Mouse (Mus musculus) midbrain, embryonic 14.5 days (tissue): ENCODE measurements around the gene Rap2a. TPM values are rescaled to one million over a fixed set of nuclear protein-coding genes. Genes with fewer than 3 reads are reported as not detected.

Experiments
- ATAC-seq: fragments of 200-750 bp; cut with Nextera tagmentation; 2 replicates; pipeline ENCODE4 v1.8.0; 2017; ENCODE audit warnings: moderate number of reproducible peaks, moderate library complexity; ENCODE audit not compliant: low FRiP score, low TSS enrichment
- DNase-seq: peaks from one replicate; pipeline ENCODE4 v3.0.0-alpha.2; 2015
- H3K27ac ChIP-seq: fragments of 300-500 bp; sonication (generic); replicated peaks from 2 replicates; pipeline ENCODE4 v1.5.1; 2014; ENCODE audit warnings: mild to moderate bottlenecking, low read depth, low read length, moderate library complexity
- H3K27me3 ChIP-seq: fragments of 300-500 bp; sonication (generic); 2 replicates; pipeline ENCODE4 v1.6.1; 2014; ENCODE audit warnings: low read length, control low read depth, mixed read lengths; ENCODE audit not compliant: control insufficient read depth, insufficient read depth
- H3K36me3 ChIP-seq: fragments of 300-500 bp; sonication (generic); 2 replicates; pipeline ENCODE4 v1.6.1; 2014; ENCODE audit warnings: low read length, control low read depth; ENCODE audit not compliant: control insufficient read depth, insufficient read depth
- H3K4me1 ChIP-seq: fragments of 300-500 bp; sonication (generic); 2 replicates; pipeline ENCODE4 v1.6.1; 2014; ENCODE audit warnings: mild to moderate bottlenecking, antibody characterized with exemption, low read length, control low read depth; ENCODE audit not compliant: control insufficient read depth, insufficient read depth
- H3K4me2 ChIP-seq: fragments of 300-500 bp; sonication (generic); 2 replicates; pipeline ENCODE4 v1.6.1; 2014; ENCODE audit warnings: mild to moderate bottlenecking, low read length, moderate library complexity
- H3K4me3 ChIP-seq: fragments of 300-500 bp; sonication (generic); replicated peaks from 2 replicates; pipeline ENCODE4 v1.5.1; 2014; ENCODE audit warnings: low read depth, low read length
- H3K9ac ChIP-seq: fragments of 300-500 bp; sonication (generic); replicated peaks from 2 replicates; pipeline ENCODE4 v1.6.1; 2014; ENCODE audit warnings: mild to moderate bottlenecking, low read length, moderate library complexity
- H3K9me3 ChIP-seq: fragments of 300-500 bp; sonication (generic); 2 replicates; pipeline ENCODE4 v1.6.1; 2016; ENCODE audit warnings: low read length, control low read depth, mixed read lengths; ENCODE audit not compliant: control insufficient read depth
- WGBS: fragments of 180-500 bp; shearing (Covaris S2); extraction: QIAGEN DNeasy Blood & Tissue Kit; methylation state at CpG from one replicate; pipeline ENCODE4 v1.1.7; 2014; 5-methylcytosine and 5-hydroxymethylcytosine counted together
- polyA plus RNA-seq: library from polyadenylated mRNA; unstranded; fragments of >200 nt; fragmentation: Nextera tagmentation; extraction: Ambion mirVana; gene quantifications from 2 replicates; pipeline ENCODE4 v1.2.1, GENCODE M21; 2014

Rap2a gene
- polyA plus RNA-seq, 1 experiment from 2014 or later, result 23.9 TPM

- Histone ChIP-seq H3K4me1 (no peaks in the 10 kb centered on the region), H3K9ac (no peak overlapping the region), H3K27me3 (no peaks in the 10 kb centered on the region), H3K4me3 (no peak overlapping the region), H3K9me3 (no peaks in the 10 kb centered on the region), H3K27ac (no peak overlapping the region), H3K4me2 (no peak overlapping the region), H3K36me3 (peaks cover 11% of the 10 kb centered on the region; the same call in 1 of the 2 replicates)
- ATAC-seq, result no peak
- WGBS, result 96% methylated on average over 18 of the region's 18 CpGs
- no peak for DNase-seq
Measured at GRCm38 (mm10) chr14:120504928-120505461, 26.8 kb downstream of the Rap2a start.

GRCm38 (mm10) chr14:120505918-120506317, 27.7 kb downstream of the Rap2a start:
- 98% methylated on average over 6 of the region's 6 CpGs for WGBS
- Histone ChIP-seq H3K27ac (no peak overlapping the region), H3K36me3 (peaks cover 11% of the 10 kb centered on the region; the same call in 1 of the 2 replicates), H3K4me1 (no peaks in the 10 kb centered on the region), H3K9me3 (no peaks in the 10 kb centered on the region), H3K4me2 (no peak overlapping the region), H3K27me3 (no peaks in the 10 kb centered on the region), H3K9ac (no peak overlapping the region), H3K4me3 (no peak overlapping the region)
- no peak for DNase-seq
- no peak for ATAC-seq

DNA sequence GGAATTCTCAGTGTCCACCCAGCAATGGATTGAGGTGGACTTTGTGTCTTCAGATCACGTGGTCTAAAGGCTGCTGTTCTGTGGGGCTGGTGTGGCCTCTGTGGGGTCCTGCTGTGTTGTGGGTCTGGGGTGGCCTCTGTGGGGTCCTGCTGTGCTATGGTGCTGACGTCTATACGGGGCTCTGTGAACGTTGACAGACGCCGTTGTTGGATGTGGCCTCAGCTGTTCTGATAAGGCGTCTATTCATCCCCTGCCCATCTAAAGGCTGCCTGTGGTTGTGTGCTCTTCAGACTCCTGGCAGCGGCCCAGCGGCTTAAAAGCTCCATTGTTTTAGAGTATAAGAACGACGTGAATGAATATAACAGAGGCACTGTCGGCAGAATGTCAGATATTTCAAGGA, 29.3 kb downstream of the Rap2a start:
- Histone ChIP-seq H3K4me3 (no peak overlapping the region), H3K27me3 (no peaks in the 10 kb centered on the region), H3K4me1 (no peaks in the 10 kb centered on the region), H3K36me3 (peaks cover 11% of the 10 kb centered on the region; the same call in 1 of the 2 replicates), H3K9ac (no peak overlapping the region), H3K27ac (no peak overlapping the region), H3K9me3 (no peaks in the 10 kb centered on the region), H3K4me2 (no peak overlapping the region)
- DNase-seq (peak; percentile 69), ATAC-seq (peak; percentile 48; the same call in 1 of the 2 replicates)
- WGBS, result 42% methylated on average over 12 of the region's 12 CpGs

- Histone ChIP-seq H3K4me2 (no peak overlapping the region), H3K4me3 (no peak overlapping the region), H3K27me3 (no peaks in the 10 kb centered on the region), H3K9ac (no peak overlapping the region), H3K36me3 (peaks cover 9% of the 10 kb centered on the region; the same call in 1 of the 2 replicates), H3K27ac (no peak overlapping the region), H3K4me1 (no peaks in the 10 kb centered on the region), H3K9me3 (no peaks in the 10 kb centered on the region)
- DNase-seq, result no peak
- WGBS, result 90% methylated on average over 16 of the region's 16 CpGs
- no peak for ATAC-seq
Measured at GRCm38 (mm10) chr14:120508566-120509365, 30.5 kb downstream of the Rap2a start.

DNA sequence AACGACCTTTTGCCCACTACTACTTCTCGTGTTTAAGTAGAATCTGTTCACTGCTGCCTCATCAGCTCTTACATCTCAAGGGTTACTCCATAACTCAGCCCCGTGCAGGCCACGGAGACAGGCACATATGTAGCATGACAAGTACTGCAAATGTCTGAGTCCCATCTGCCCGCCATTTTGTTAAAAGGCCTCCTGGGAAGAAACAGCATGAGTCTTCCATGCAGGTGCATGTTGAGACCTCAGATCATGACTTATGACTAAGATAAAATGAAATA, 31.1 kb downstream of the Rap2a start:
- Histone ChIP-seq H3K9ac (no peak overlapping the region), H3K4me3 (no peak overlapping the region), H3K4me1 (no peaks in the 10 kb centered on the region), H3K36me3 (peaks cover 3% of the 10 kb centered on the region; the same call in 1 of the 2 replicates), H3K27me3 (no peaks in the 10 kb centered on the region), H3K27ac (no peak overlapping the region), H3K9me3 (no peaks in the 10 kb centered on the region), H3K4me2 (no peak overlapping the region)
- no peak for ATAC-seq
- DNase-seq, result no peak
- WGBS, result 92% methylated on average over 5 of the region's 5 CpGs

DNA sequence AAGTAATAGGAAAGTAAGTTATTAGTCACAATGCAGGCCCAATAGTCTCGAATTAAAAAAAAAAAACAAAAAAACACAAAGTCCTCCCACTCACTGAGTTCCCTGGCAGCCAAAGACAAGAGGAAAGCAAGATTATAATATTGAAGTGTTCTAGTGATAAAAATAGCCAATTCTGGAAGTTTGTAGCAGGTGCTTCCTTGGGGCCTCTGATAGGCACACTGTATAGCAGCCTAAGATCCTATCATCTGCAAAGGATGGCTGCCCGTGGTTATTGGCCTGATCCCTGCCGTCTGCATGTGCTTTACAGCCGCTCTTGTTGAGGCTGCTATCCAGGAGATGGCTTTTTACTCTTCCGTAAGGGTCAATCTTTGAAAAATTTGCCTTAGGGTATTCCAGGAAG, 33.6 kb downstream of the Rap2a start:
- WGBS, result 85% methylated on average over 5 of the region's 5 CpGs

DNA sequence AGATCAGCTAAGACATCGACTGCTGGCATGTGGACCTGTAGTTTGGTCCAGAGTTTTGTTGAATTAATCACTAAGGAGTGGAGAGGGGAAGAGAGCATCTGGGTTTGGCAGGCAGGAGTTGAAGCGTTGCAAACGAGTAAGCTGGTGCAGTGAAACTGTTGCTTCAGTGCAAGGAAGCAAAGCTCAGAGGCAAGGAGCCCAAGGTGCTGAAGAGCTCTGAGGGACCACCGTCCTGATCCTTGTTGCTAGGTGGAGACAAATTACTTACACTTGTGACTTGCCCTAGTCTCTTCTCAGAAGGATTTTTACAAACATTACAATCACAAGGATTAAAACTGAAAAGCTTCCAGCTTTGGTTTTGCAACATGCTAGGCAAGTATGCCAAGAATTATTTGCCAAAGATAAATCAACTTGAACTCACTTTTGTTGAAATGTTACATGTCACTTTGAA, 36.6 kb downstream of the Rap2a start:
- no peaks in the 10 kb centered on the region for H3K4me1 ChIP-seq
- H3K27ac ChIP-seq, result no peak overlapping the region
- WGBS, result 79% methylated on average over 4 of the region's 4 CpGs
- DNase-seq (no peak), ATAC-seq (no peak)
- no peaks in the 10 kb centered on the region for H3K9me3 ChIP-seq
- H3K4me3 ChIP-seq, result no peak overlapping the region
- H3K36me3 ChIP-seq, result no peaks in the 10 kb centered on the region
- H3K4me2 ChIP-seq, result no peak overlapping the region
- H3K9ac ChIP-seq, result no peak overlapping the region
- H3K27me3 ChIP-seq, result no peaks in the 10 kb centered on the region

More for the DNA sequence above, 33.6 kb downstream of the Rap2a start:
- no peak for ATAC-seq
- no peak overlapping the region for H3K27ac ChIP-seq
- H3K4me3 ChIP-seq, result no peak overlapping the region
- no peaks in the 10 kb centered on the region for H3K27me3 ChIP-seq
- no peak overlapping the region for H3K4me2 ChIP-seq
- no peak for DNase-seq
- no peaks in the 10 kb centered on the region for H3K36me3 ChIP-seq
- H3K9ac ChIP-seq, result no peak overlapping the region
- H3K4me1 ChIP-seq, result no peaks in the 10 kb centered on the region
- no peaks in the 10 kb centered on the region for H3K9me3 ChIP-seq

- Histone ChIP-seq H3K27me3 (no peaks in the 10 kb centered on the region), H3K36me3 (no peaks in the 10 kb centered on the region), H3K4me1 (no peaks in the 10 kb centered on the region), H3K9me3 (no peaks in the 10 kb centered on the region), H3K9ac (no peak overlapping the region), H3K4me2 (no peak overlapping the region), H3K4me3 (no peak overlapping the region), H3K27ac (no peak overlapping the region)
- DNase-seq, result no peak
- no peak for ATAC-seq
- WGBS, result 97% methylated on average over 1 of the region's 1 CpGs
Measured at GRCm38 (mm10) chr14:120515376-120515775, 37.1 kb downstream of the Rap2a start.

DNA sequence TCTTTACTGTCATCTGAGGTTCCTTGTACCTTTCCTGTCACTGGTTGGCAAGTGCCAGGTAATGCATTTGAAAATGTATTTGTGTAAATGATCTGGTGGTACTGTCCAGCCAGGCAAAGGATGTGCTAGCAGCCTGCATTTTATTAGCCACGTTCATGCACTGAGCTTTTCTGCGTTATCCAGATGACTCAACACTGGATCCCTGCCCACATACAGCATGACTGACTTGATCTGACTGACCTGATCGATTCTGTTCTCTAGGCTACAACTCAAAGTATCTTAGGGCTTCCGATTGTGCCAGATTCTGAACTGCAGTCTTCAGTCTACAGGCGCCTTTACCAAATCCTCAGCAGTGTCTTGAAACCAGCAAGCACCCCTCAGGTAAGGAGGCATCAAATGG, 40.5 kb downstream of the Rap2a start:
- H3K36me3 ChIP-seq, result no peaks in the 10 kb centered on the region
- H3K4me2 ChIP-seq, result no peak overlapping the region
- H3K4me1 ChIP-seq, result no peaks in the 10 kb centered on the region
- H3K27ac ChIP-seq, result no peak overlapping the region
- no peak overlapping the region for H3K9ac ChIP-seq
- no peaks in the 10 kb centered on the region for H3K9me3 ChIP-seq
- DNase-seq (no peak), ATAC-seq (no peak)
- 92% methylated on average over 5 of the region's 5 CpGs for WGBS
- H3K4me3 ChIP-seq, result no peak overlapping the region
- no peaks in the 10 kb centered on the region for H3K27me3 ChIP-seq
